Comparison of ENCODE assay signal across 8 mouse cellular contexts in the genomic region with DNA sequence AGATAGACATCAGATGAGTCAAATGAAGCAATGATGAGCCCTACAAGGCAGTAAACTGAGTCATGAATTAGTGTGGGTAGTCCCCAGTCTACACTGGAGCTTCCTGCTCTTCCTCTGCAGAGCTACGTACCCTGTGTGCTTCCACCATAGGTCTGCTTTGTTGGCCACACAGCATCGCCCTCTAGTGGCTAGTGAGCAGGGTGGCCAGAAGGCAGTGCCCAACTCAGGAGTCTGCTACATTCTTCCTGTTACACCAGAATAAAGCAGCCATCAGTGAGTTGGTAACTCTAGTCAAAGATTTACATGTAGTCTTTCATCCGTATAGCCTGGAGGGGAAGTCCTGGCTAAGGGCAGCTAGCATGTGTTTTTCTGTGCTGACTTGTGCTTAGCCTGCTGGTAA. TPM values are rescaled to one million over a fixed set of nuclear protein-coding genes. Genes with fewer than 3 reads are reported as not detected.
DNase-seq lines count a peak whose midpoint lies in the region; ATAC-seq and TF ChIP-seq lines count a peak whose summit lies in the region.

No protein-coding gene starts in this region.

- H3K4me1 ChIP-seq in embryonic facial prominence, embryonic 11.5 days (ENCODE audit: control insufficient read depth, insufficient read depth, low read length): no peaks in the 10 kb centered on the region
- H3K4me1 ChIP-seq in heart, embryonic 14.5 days (ENCODE audit: control insufficient read depth in 2 of 2, insufficient read depth in 2 of 2, low read length in 2 of 2): peaks cover 3 to 13% of the 10 kb centered on the region in 2 experiments
- peaks cover 14% of the 10 kb centered on the region for H3K4me1 ChIP-seq in kidney, postnatal 0 days (replicated peaks; ENCODE audit: insufficient read depth, low read length)
- H3K4me1 ChIP-seq in neural tube, embryonic 15.5 days: peaks cover 9% of the 10 kb centered on the region
- H3K4me1 ChIP-seq in thymus, adult 2 months (replicated peaks; ENCODE audit: control insufficient read depth, insufficient read depth, low read length): 0 out of 2 replicates have a peak, but pooled peaks cover 4% of the 10 kb centered on the region

- H3K9me3 ChIP-seq in embryonic facial prominence, embryonic 11.5 days (replicated peaks; ENCODE audit: control insufficient read depth, low read length): no peaks in the 10 kb centered on the region
- 0 out of 2 replicates have a peak, but pooled peaks cover 4% of the 10 kb centered on the region for H3K9me3 ChIP-seq in heart, embryonic 14.5 days (ENCODE audit: control insufficient read depth, low read length)
- no peaks in the 10 kb centered on the region for H3K9me3 ChIP-seq in kidney, postnatal 0 days (replicated peaks; ENCODE audit: low read length)
- no peaks in the 10 kb centered on the region for H3K9me3 ChIP-seq in neural tube, embryonic 15.5 days (replicated peaks)

- no peak overlapping the region for H3K4me2 ChIP-seq in embryonic facial prominence, embryonic 11.5 days (ENCODE audit: low read depth, low read length)
- no peak overlapping the region for H3K4me2 ChIP-seq in heart, embryonic 14.5 days (ENCODE audit: low read length)
- H3K4me2 ChIP-seq in kidney, postnatal 0 days (ENCODE audit: low read length): no peak overlapping the region
- H3K4me2 ChIP-seq in neural tube, embryonic 15.5 days: no peak overlapping the region

- no peak for TF ChIP-seq POLR2A in thymus, adult 2 months (IDR thresholded peaks at IDR 0.05; ENCODE audit: control insufficient read depth, extremely low read depth, insufficient read depth, low read length, poor library complexity)

- peak; percentile 97 for TF ChIP-seq CTCF in kidney, postnatal 0 days (IDR thresholded peaks at IDR 0.05; ENCODE audit: low read depth)
- TF ChIP-seq CTCF in thymus, adult 2 months (IDR thresholded peaks at IDR 0.05; ENCODE audit: borderline replicate concordance, control insufficient read depth, extremely low read depth, insufficient read depth, low read length, poor library complexity): peak; percentile 88

- WGBS in embryonic facial prominence, embryonic 11.5 days: 24% methylated on average over 3 of the region's 3 CpGs
- 30% methylated on average over 3 of the region's 3 CpGs for WGBS in heart, embryonic 14.5 days
- 13% methylated on average over 3 of the region's 3 CpGs for WGBS in kidney, postnatal 0 days
- WGBS in neural tube, embryonic 15.5 days: 22% methylated on average over 3 of the region's 3 CpGs
- WGBS in thymus, adult 2 months: 13% methylated on average over 3 of the region's 3 CpGs

- H3K36me3 ChIP-seq in embryonic facial prominence, embryonic 11.5 days (replicated peaks; ENCODE audit: control insufficient read depth, insufficient read depth, low read depth, low read length): peaks cover 23% of the 10 kb centered on the region
- peaks cover 88% of the 10 kb centered on the region for H3K36me3 ChIP-seq in heart, embryonic 14.5 days (ENCODE audit: control insufficient read depth, insufficient read depth, low read length)
- peaks cover 39% of the 10 kb centered on the region for H3K36me3 ChIP-seq in kidney, postnatal 0 days (ENCODE audit: insufficient read depth, low read length)
- H3K36me3 ChIP-seq in neural tube, embryonic 15.5 days: peaks cover 79% of the 10 kb centered on the region
- H3K36me3 ChIP-seq in thymus, adult 2 months (ENCODE audit: control insufficient read depth, insufficient read depth, low read length): peaks cover 17% of the 10 kb centered on the region; the same call in 1 of the 2 replicates

- no peak overlapping the region for H3K4me3 ChIP-seq in embryonic facial prominence, embryonic 11.5 days (ENCODE audit: low read depth, low read length)
- no peak overlapping the region for H3K4me3 ChIP-seq in heart, embryonic 14.5 days (ENCODE audit: control insufficient read depth in 1 of 2, insufficient read depth in 1 of 2, low read depth in 1 of 2, low read length in 2 of 2)
- H3K4me3 ChIP-seq in kidney, postnatal 0 days (replicated peaks; ENCODE audit: low read depth, low read length): no peak overlapping the region
- no peak overlapping the region for H3K4me3 ChIP-seq in neural tube, embryonic 15.5 days (replicated peaks)
- H3K4me3 ChIP-seq in thymus, adult 2 months (ENCODE audit: control insufficient read depth, insufficient read depth, low read length): no peak overlapping the region

- no peak overlapping the region for H3K9ac ChIP-seq in embryonic facial prominence, embryonic 11.5 days (replicated peaks; ENCODE audit: low read length)
- H3K9ac ChIP-seq in heart, embryonic 14.5 days (ENCODE audit: low read length): no peak overlapping the region
- H3K9ac ChIP-seq in kidney, postnatal 0 days (ENCODE audit: low read depth, low read length): no peak overlapping the region
- no peak overlapping the region for H3K9ac ChIP-seq in neural tube, embryonic 15.5 days (replicated peaks)

- H3K27me3 ChIP-seq in embryonic facial prominence, embryonic 11.5 days (ENCODE audit: control insufficient read depth, insufficient read depth, low read length): no peaks in the 10 kb centered on the region
- H3K27me3 ChIP-seq in heart, embryonic 14.5 days (ENCODE audit: control insufficient read depth, insufficient read depth, low read length): no peaks in the 10 kb centered on the region
- H3K27me3 ChIP-seq in kidney, postnatal 0 days (ENCODE audit: insufficient read depth, low read length): no peaks in the 10 kb centered on the region
- H3K27me3 ChIP-seq in neural tube, embryonic 15.5 days (replicated peaks): no peaks in the 10 kb centered on the region
- H3K27me3 ChIP-seq in thymus, adult 2 months (ENCODE audit: control insufficient read depth, insufficient read depth, low read length): no peaks in the 10 kb centered on the region

- DNase-seq in CD4-positive, CD25-positive, alpha-beta regulatory T cell, adult 2 months (ENCODE audit: low read depth, low spot score): peak; percentile 87
- DNase-seq in adrenal gland, adult 2 months: peak; percentile 75
- peak; percentile 75 for DNase-seq in embryonic facial prominence, embryonic 11.5 days (ENCODE audit: low spot score)
- peak; percentile 89 for DNase-seq in kidney, postnatal 0 days (ENCODE audit: low spot score)
- peak; percentile 80 to 84 for DNase-seq in lung, adult 18-20 months
- DNase-seq in thymus, adult 2 months: peak; percentile 79

- peak; percentile 88 for ATAC-seq in embryonic facial prominence, embryonic 11.5 days (replicated peaks; ENCODE audit: insufficient number of reproducible peaks, low FRiP score, low TSS enrichment, low read depth)
- ATAC-seq in heart, embryonic 14.5 days (ENCODE audit: insufficient number of reproducible peaks, insufficient read depth, low FRiP score, low read depth): peak; percentile 59; the same call in 1 of the 2 replicates
- ATAC-seq in kidney, postnatal 0 days (replicated peaks; ENCODE audit: low FRiP score, low read depth): peak; percentile 80
- ATAC-seq in neural tube, embryonic 15.5 days (ENCODE audit: low FRiP score): peak; percentile 71; the same call in 1 of the 2 replicates

- no peak overlapping the region for H3K27ac ChIP-seq in embryonic facial prominence, embryonic 11.5 days (replicated peaks; ENCODE audit: low read depth, low read length)
- H3K27ac ChIP-seq in heart, embryonic 14.5 days (replicated peaks in 1 of 2; ENCODE audit: control insufficient read depth in 1 of 2, insufficient read depth in 1 of 2, low read depth in 2 of 2, low read length in 2 of 2): no peak overlapping the region
- peak overlapping the region; percentile 77 for H3K27ac ChIP-seq in kidney, postnatal 0 days
- no peak overlapping the region for H3K27ac ChIP-seq in neural tube, embryonic 15.5 days (replicated peaks)
- H3K27ac ChIP-seq in thymus, adult 2 months (ENCODE audit: control insufficient read depth, insufficient read depth, low read length): no peak overlapping the region

RNA-seq across cellular contexts. Expression of gene Acvr1b, which starts 24.4 kb away (rescaled TPM):
- total RNA-seq in adrenal gland, adult 2 months (2021): 10 to 100 TPM in 1 of 2 experiments, 1 to 10 TPM in 1; 5.2 to 10.0 TPM
- 10.1 and 11.2 TPM in 2 replicates for polyA plus RNA-seq in adrenal gland, adult 2 months (2012; rRNA removed)
- polyA plus RNA-seq in embryonic facial prominence, embryonic 11.5 days (2014; fragmentation: Nextera tagmentation; extraction: Ambion mirVana): 10.5 and 11.4 TPM in 2 replicates
- 7.3 and 8.7 TPM in 2 replicates for polyA plus RNA-seq in heart, embryonic 14.5 days (2014; fragmentation: Nextera tagmentation; extraction: Ambion mirVana)
- polyA plus RNA-seq in kidney, postnatal 0 days (2015; fragmentation: Nextera tagmentation; extraction: Ambion mirVana): 5.8 and 6.4 TPM in 2 replicates
- polyA plus RNA-seq in neural tube, embryonic 15.5 days (2015; fragmentation: Nextera tagmentation; extraction: Ambion mirVana): 19.3 and 23.1 TPM in 2 replicates
- polyA plus RNA-seq in thymus, adult 2 months (2012; rRNA removed): 34.9 and 35.3 TPM in 2 replicates

RNA-seq across cellular contexts. Expression of gene Grasp, which starts 25.8 kb away (rescaled TPM):
- 10 to 100 TPM; 16.4 to 21.0 TPM for total RNA-seq in adrenal gland, adult 2 months (2021)
- 53.0 and 60.3 TPM in 2 replicates for polyA plus RNA-seq in adrenal gland, adult 2 months (2012; rRNA removed)
- 5.6 and 6.0 TPM in 2 replicates for polyA plus RNA-seq in embryonic facial prominence, embryonic 11.5 days (2014; fragmentation: Nextera tagmentation; extraction: Ambion mirVana)
- polyA plus RNA-seq in heart, embryonic 14.5 days (2014; fragmentation: Nextera tagmentation; extraction: Ambion mirVana): 3.8 and 5.5 TPM in 2 replicates
- 3.7 and 4.0 TPM in 2 replicates for polyA plus RNA-seq in kidney, postnatal 0 days (2015; fragmentation: Nextera tagmentation; extraction: Ambion mirVana)
- polyA plus RNA-seq in neural tube, embryonic 15.5 days (2015; fragmentation: Nextera tagmentation; extraction: Ambion mirVana): 2.2 and 2.5 TPM in 2 replicates
- polyA plus RNA-seq in thymus, adult 2 months (2012; rRNA removed): 10.2 and 15.4 TPM in 2 replicates

RNA-seq across cellular contexts. Expression of gene Nr4a1, which starts 55.9 kb away (rescaled TPM):
- total RNA-seq in adrenal gland, adult 2 months (2021): 100 to 1,000 TPM; 560 to 565 TPM
- 162 and 415 TPM in 2 replicates for polyA plus RNA-seq in adrenal gland, adult 2 months (2012; rRNA removed)
- polyA plus RNA-seq in embryonic facial prominence, embryonic 11.5 days (2014; fragmentation: Nextera tagmentation; extraction: Ambion mirVana): 2.2 and 3.0 TPM in 2 replicates
- 6.0 and 6.6 TPM in 2 replicates for polyA plus RNA-seq in heart, embryonic 14.5 days (2014; fragmentation: Nextera tagmentation; extraction: Ambion mirVana)
- polyA plus RNA-seq in kidney, postnatal 0 days (2015; fragmentation: Nextera tagmentation; extraction: Ambion mirVana): 8.6 and 9.5 TPM in 2 replicates
- 7.9 and 10.6 TPM in 2 replicates for polyA plus RNA-seq in neural tube, embryonic 15.5 days (2015; fragmentation: Nextera tagmentation; extraction: Ambion mirVana)
- 164 TPM in 2 replicates for polyA plus RNA-seq in thymus, adult 2 months (2012; rRNA removed)

Comparison
In these comparisons a context has a peak if more than half of its experiments do, and no peak if none do; other contexts are left out.
1. RNA of gene Nr4a1, which starts 55.9 kb away (polyA plus RNA-seq): 162 to 415 TPM in adrenal gland, adult 2 months and 164 TPM in thymus, adult 2 months; 8.6 to 9.5 TPM in kidney, postnatal 0 days, 7.9 to 10.6 TPM in neural tube, embryonic 15.5 days, 6.0 to 6.6 TPM in heart, embryonic 14.5 days and 2.2 to 3.0 TPM in embryonic facial prominence, embryonic 11.5 days; every median in the first group is over 10 times any median in the second.
2. Peak in every context shown above with its lines, with median percentiles within 50 percentile points of each other: DNase-seq and ATAC-seq.